Mouse (Mus musculus) CH12F3 (cell line): ENCODE results near the gene Abt1.

Experiments used
- in situ Hi-C: fragments of 300-500 bp; cut with MboI; formaldehyde crosslinking; loops from 2 replicates; pipeline ENCODE4 v1.14.3; 2020; ENCODE audit warnings: low sequenced_read_pairs

Abt1 gene

GRCm38 (mm10) chr13:23372433-23372832 is 51.2 kb downstream of the Abt1 start:
- in situ Hi-C loops = no loop called here

GRCm38 (mm10) chr13:23370075-23370474 is 53.6 kb downstream of the Abt1 start:
- in situ Hi-C loops = no loop called here

- in situ Hi-C loops = no loop called here
These were observed 54.3 kb downstream of the Abt1 start for GRCm38 (mm10) chr13:23369421-23369765.

GRCm38 (mm10) chr13:23368583-23369420 is 54.9 kb downstream of the Abt1 start, which contains the start of gene Zfp322a:
TSS of gene Zfp322a (minus strand) at chr13:23369208.
- in situ Hi-C loops = no loop called here
